Mouse (Mus musculus) stomach, postnatal 0 days (tissue): ENCODE measurements around the gene Gm1043. TPM values are rescaled to one million over a fixed set of nuclear protein-coding genes. Genes with fewer than 3 reads are reported as not detected.

Experiments
- ATAC-seq: fragments of 200-750 bp; cut with Nextera tagmentation; 2 replicates; pipeline ENCODE4 v1.8.0; 2017; ENCODE audit not compliant: low FRiP score, low TSS enrichment
- DNase-seq: peaks from one replicate; pipeline ENCODE4 v3.0.0-alpha.2; 2016; ENCODE audit warnings: low spot score
- H3K27ac ChIP-seq: fragments of 300-500 bp; sonication (generic); replicated peaks from 2 replicates; pipeline ENCODE4 v1.5.1; 2014; ENCODE audit warnings: mild to moderate bottlenecking, control low read depth
- H3K27me3 ChIP-seq: fragments of 300-500 bp; sonication (generic); 2 replicates; pipeline ENCODE4 v1.6.1; 2014; ENCODE audit warnings: low read length; ENCODE audit not compliant: control insufficient read depth, insufficient read depth
- H3K36me3 ChIP-seq: fragments of 300-500 bp; sonication (generic); 2 replicates; pipeline ENCODE4 v1.6.1; 2014; ENCODE audit warnings: low read length, mixed read lengths; ENCODE audit not compliant: control insufficient read depth, insufficient read depth
- H3K4me1 ChIP-seq: fragments of 300-500 bp; sonication (generic); replicated peaks from 2 replicates; pipeline ENCODE4 v1.6.1; 2014; ENCODE audit warnings: antibody characterized with exemption; ENCODE audit not compliant: control insufficient read depth, insufficient read depth
- H3K4me2 ChIP-seq: fragments of 300-500 bp; sonication (generic); replicated peaks from 2 replicates; pipeline ENCODE4 v1.6.1; 2014; ENCODE audit warnings: low read depth, mild to moderate bottlenecking, control low read depth, moderate library complexity
- H3K4me3 ChIP-seq: fragments of 300-500 bp; sonication (generic); 2 replicates; pipeline ENCODE4 v1.5.1; 2014; ENCODE audit warnings: low read depth, low read length, control low read depth
- H3K9ac ChIP-seq: fragments of 300-500 bp; sonication (generic); 2 replicates; pipeline ENCODE4 v1.6.1; 2014; ENCODE audit warnings: mild to moderate bottlenecking, low read length, control low read depth, mixed read lengths
- H3K9me3 ChIP-seq: fragments of 300-500 bp; sonication (generic); 2 replicates; pipeline ENCODE4 v1.6.1; 2016; ENCODE audit warnings: low read length; ENCODE audit not compliant: control insufficient read depth
- CTCF ChIP-seq: IDR thresholded peaks from 2 replicates; pipeline ENCODE4 v1.5.1; 2016; ENCODE audit warnings: antibody characterized with exemption, low read depth, mild to moderate bottlenecking, moderate library complexity
- EP300 ChIP-seq: optimal IDR thresholded peaks from 2 replicates; pipeline ENCODE3; 2016; ENCODE audit warnings: antibody characterized with exemption
- WGBS: fragments of 180-500 bp; shearing (Covaris S2); extraction: QIAGEN DNeasy Blood & Tissue Kit; methylation state at CpG from one replicate; pipeline ENCODE4 v1.1.7; 2014; 5-methylcytosine and 5-hydroxymethylcytosine counted together
- polyA plus RNA-seq: library from polyadenylated mRNA; unstranded; fragments of >200 nt; fragmentation: Nextera tagmentation; extraction: Ambion mirVana; gene quantifications from 2 replicates; pipeline ENCODE4 v1.2.1, GENCODE M21; 2015

Gene Gm1043
- polyA plus RNA-seq, 1 experiment from 2014 or later, result 0.02 TPM

GRCm38 (mm10) chr5:37228894-37229293 is 143.7 kb downstream of the Gm1043 start:
- DNase-seq (no peak), ATAC-seq (no peak)
- 71% methylated on average over 7 of the region's 7 CpGs for whole genome bisulfite sequencing
- Histone ChIP-seq H3K27me3 (no peaks in the 10 kb centered on the region), H3K36me3 (no peaks in the 10 kb centered on the region), H3K9ac (no peak overlapping the region), H3K4me2 (no peak overlapping the region), H3K4me1 (no peaks in the 10 kb centered on the region), H3K4me3 (no peak overlapping the region), H3K27ac (no peak overlapping the region), H3K9me3 (no peaks in the 10 kb centered on the region)
- TF ChIP-seq CTCF, result no peak

GRCm38 (mm10) chr5:37233010-37233557 is 147.9 kb downstream of the Gm1043 start:
- H3K4me3 ChIP-seq, result no peak overlapping the region
- H3K36me3 ChIP-seq, result no peaks in the 10 kb centered on the region
- no peak overlapping the region for H3K9ac ChIP-seq
- no peaks in the 10 kb centered on the region for H3K9me3 ChIP-seq
- no peak for TF ChIP-seq EP300
- no peak for TF ChIP-seq CTCF
- no peak for DNase-seq
- H3K4me1 ChIP-seq, result no peaks in the 10 kb centered on the region
- H3K4me2 ChIP-seq, result no peak overlapping the region
- no peaks in the 10 kb centered on the region for H3K27me3 ChIP-seq
- no peak overlapping the region for H3K27ac ChIP-seq
- no peak for ATAC-seq
- WGBS, result 27% methylated on average over 9 of the region's 9 CpGs

GRCm38 (mm10) chr5:37238654-37239053 is 153.5 kb downstream of the Gm1043 start:
- Histone ChIP-seq H3K9me3 (no peaks in the 10 kb centered on the region), H3K36me3 (no peaks in the 10 kb centered on the region), H3K27me3 (peaks cover 20% of the 10 kb centered on the region), H3K27ac (no peak overlapping the region), H3K9ac (no peak overlapping the region), H3K4me3 (no peak overlapping the region), H3K4me2 (no peak overlapping the region), H3K4me1 (no peaks in the 10 kb centered on the region)
- no peak for DNase-seq
- ATAC-seq, result no peak
- TF ChIP-seq EP300 (no peak), CTCF (no peak)
- WGBS, result 25% methylated on average over 2 of the region's 2 CpGs

GRCm38 (mm10) chr5:37240550-37240949 is 155.4 kb downstream of the Gm1043 start:
- peaks cover 27% of the 10 kb centered on the region for H3K27me3 ChIP-seq
- H3K36me3 ChIP-seq, result no peaks in the 10 kb centered on the region
- H3K4me1 ChIP-seq, result no peaks in the 10 kb centered on the region
- H3K4me2 ChIP-seq, result no peak overlapping the region
- 5% methylated on average over 5 of the region's 5 CpGs for WGBS
- TF ChIP-seq EP300, result no peak
- no peak for TF ChIP-seq CTCF
- no peak overlapping the region for H3K9ac ChIP-seq
- no peak overlapping the region for H3K27ac ChIP-seq
- DNase-seq, result peak; percentile 61
- no peak for ATAC-seq
- H3K9me3 ChIP-seq, result no peaks in the 10 kb centered on the region
- H3K4me3 ChIP-seq, result no peak overlapping the region

GRCm38 (mm10) chr5:37241224-37241623 is 156.1 kb downstream of the Gm1043 start:
- no peaks in the 10 kb centered on the region for H3K4me1 ChIP-seq
- no peak overlapping the region for H3K9ac ChIP-seq
- TF ChIP-seq EP300 (no peak), CTCF (no peak)
- no peak overlapping the region for H3K4me2 ChIP-seq
- H3K9me3 ChIP-seq, result no peaks in the 10 kb centered on the region
- H3K27me3 ChIP-seq, result peaks cover 30% of the 10 kb centered on the region
- H3K27ac ChIP-seq, result no peak overlapping the region
- H3K4me3 ChIP-seq, result no peak overlapping the region
- no peak for ATAC-seq
- no peak for DNase-seq
- H3K36me3 ChIP-seq, result no peaks in the 10 kb centered on the region
- WGBS, result 13% methylated on average over 9 of the region's 9 CpGs

- peak; percentile 69 for ATAC-seq
- H3K4me3 ChIP-seq, result peak within 1 kb of the TSS; percentile 26
- no peaks in the 10 kb centered on the region for H3K4me1 ChIP-seq
- H3K27ac ChIP-seq, result no peak within 1 kb of the TSS
- H3K9me3 ChIP-seq, result no peaks in the 10 kb centered on the region
- 2% methylated on average over 36 of the region's 56 CpGs for WGBS
- peak within 1 kb of the TSS; percentile 50 for H3K4me2 ChIP-seq
- TF ChIP-seq CTCF, result no peak
- no peak for TF ChIP-seq EP300
- peak; percentile 70 for DNase-seq
- H3K36me3 ChIP-seq, result no peaks in the 10 kb centered on the region
- peaks cover 31% of the 10 kb centered on the region for H3K27me3 ChIP-seq
- H3K9ac ChIP-seq, result no peak within 1 kb of the TSS
These were observed 156.5 kb downstream of the Gm1043 start, which contains the start of gene Crmp1 for GRCm38 (mm10) chr5:37241651-37242151. Gene Crmp1 (plus strand): TSS chr5:37241940.
